Mouse (Mus musculus): Measurements from ENCODE around the gene Pax9.

DNA sequence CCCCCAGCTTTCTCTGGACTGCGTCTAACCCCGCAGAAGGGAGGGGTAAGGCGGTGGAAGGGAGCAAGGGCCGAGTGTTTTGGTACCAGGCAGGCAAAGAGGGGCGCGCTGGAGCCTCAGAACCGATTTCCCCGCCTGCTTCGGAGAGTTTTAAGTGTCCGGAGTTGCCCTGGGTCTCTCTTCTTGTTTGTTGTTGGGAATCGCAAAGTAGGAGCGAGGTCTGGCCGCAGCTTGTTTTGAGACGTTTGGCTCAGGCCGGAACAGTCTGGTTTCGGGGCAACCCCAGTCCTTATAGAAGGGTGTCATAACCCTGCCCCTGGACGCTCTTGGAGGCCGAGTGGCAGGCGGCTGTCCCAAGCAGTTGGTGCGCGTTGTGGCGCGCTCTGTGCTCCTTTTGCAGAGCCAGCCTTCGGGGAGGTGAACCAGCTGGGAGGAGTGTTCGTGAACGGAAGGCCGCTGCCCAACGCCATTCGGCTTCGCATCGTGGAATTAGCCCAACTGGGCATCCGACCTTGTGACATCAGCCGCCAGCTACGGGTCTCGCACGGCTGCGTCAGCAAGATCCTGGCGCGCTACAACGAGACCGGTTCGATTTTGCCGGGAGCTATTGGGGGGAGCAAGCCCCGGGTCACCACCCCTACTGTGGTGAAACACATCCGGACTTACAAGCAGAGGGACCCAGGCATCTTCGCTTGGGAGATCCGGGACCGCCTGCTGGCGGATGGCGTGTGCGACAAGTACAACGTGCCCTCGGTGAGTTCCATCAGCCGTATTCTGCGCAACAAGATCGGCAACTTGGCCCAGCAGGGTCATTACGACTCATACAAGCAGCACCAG is 4.8 kb downstream of the Pax9 start:
- TF ChIP-seq CTCF (IDR thresholded peaks at IDR 0.05; ENCODE audit: borderline replicate concordance, control insufficient read depth, extremely low read depth, insufficient read depth, low read length, poor library complexity): no peak
- TF ChIP-seq POLR2A (IDR thresholded peaks at IDR 0.05; ENCODE audit: control insufficient read depth, extremely low read depth, insufficient read depth, low read length, poor library complexity): no peak
